28 mouse cellular contexts compared by ENCODE assay signal in the genomic region with DNA sequence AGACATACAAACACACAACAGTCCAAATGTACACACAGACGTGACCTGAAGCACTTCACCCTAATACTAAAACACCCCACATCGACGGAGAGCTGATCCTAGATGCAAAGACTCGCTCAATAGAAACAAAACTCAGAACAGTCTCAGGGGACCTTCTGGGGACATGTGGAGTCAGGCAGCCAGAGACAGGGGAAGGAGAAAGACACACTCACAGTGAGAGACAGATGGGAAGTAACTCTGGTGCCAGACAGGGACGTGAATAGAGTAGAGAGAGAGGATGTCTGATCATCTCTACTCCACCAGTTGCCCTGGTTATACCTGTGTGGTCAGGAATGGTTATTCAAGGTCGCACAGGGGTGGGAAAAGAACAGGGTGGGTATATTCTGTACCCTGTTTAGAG. TPM values are rescaled to one million over a fixed set of nuclear protein-coding genes. Genes with fewer than 3 reads are reported as not detected.
A peak's percentile ranks its signal among the peaks of the same experiment; 100 is the strongest.
DNase-seq lines count a peak whose midpoint lies in the region; ATAC-seq and TF ChIP-seq lines count a peak whose summit lies in the region.
"Had no signal": no experiment of that assay in that cellular context is flagged by ENCODE, and none has a peak within 500 bp of the region (broad histone marks: within the 10 kb centered on the region; RNA-seq: fewer than 3 reads in every experiment).

No protein-coding gene starts in this region.

- H3K4me2 ChIP-seq in hindbrain, embryonic 12.5 days (replicated peaks): no peak overlapping the region
- no peak overlapping the region for H3K4me2 ChIP-seq in hindbrain, embryonic 16.5 days (ENCODE audit: low read length)
- H3K4me2 ChIP-seq in CH12.LX (ENCODE audit: insufficient read depth, low read depth, poor library complexity, severe bottlenecking): no peak overlapping the region
- H3K4me2 ChIP-seq: embryonic facial prominence, embryonic 12.5 days; forebrain, embryonic 13.5 days; heart, embryonic 11.5 days; heart, embryonic 15.5 days had no signal

- in situ Hi-C loops in CH12.LX (cut with MboI; ENCODE audit: low pct_ligation_motif_present, low pct_unique_long_range_greater_than_20kb, low sequenced_read_pairs): loop anchor here (10.0 to 25.0 kb wide), 2 partner anchors 153 to 446 kb away; a partner anchor contains a TSS

- H3K4me1 ChIP-seq in hindbrain, embryonic 12.5 days: 0 out of 2 replicates have a peak, but pooled peaks cover 9% of the 10 kb centered on the region
- H3K4me1 ChIP-seq in hindbrain, embryonic 16.5 days (ENCODE audit: control insufficient read depth, insufficient read depth, low read depth, low read length): no peaks in the 10 kb centered on the region
- H3K4me1 ChIP-seq in CH12.LX (ENCODE audit: control insufficient read depth in 1 of 2, insufficient read depth in 2 of 2): peaks cover 8 to 30% of the 10 kb centered on the region in 2 experiments
- H3K4me1 ChIP-seq: embryonic facial prominence, embryonic 12.5 days; forebrain, embryonic 13.5 days; heart, embryonic 15.5 days had no signal

- H3K27ac ChIP-seq in hindbrain, embryonic 12.5 days: peak overlapping the region; percentile 31
- no peak overlapping the region for H3K27ac ChIP-seq in hindbrain, embryonic 16.5 days (ENCODE audit: low read depth, low read length)
- H3K27ac ChIP-seq in CH12.LX (ENCODE audit: insufficient read depth, low read depth): no peak overlapping the region
- H3K27ac ChIP-seq: embryonic facial prominence, embryonic 12.5 days; forebrain, embryonic 13.5 days; heart, adult 2 months; heart, embryonic 15.5 days had no signal

- H3K4me3 ChIP-seq in hindbrain, embryonic 12.5 days: no peak overlapping the region
- no peak overlapping the region for H3K4me3 ChIP-seq in hindbrain, embryonic 16.5 days (ENCODE audit: low read length)
- H3K4me3 ChIP-seq in CH12.LX (replicated peaks in 1 of 3; ENCODE audit: low read depth in 2 of 3, low read length in 2 of 3, poor library complexity in 1 of 3): peak overlapping the region in 1 of 3 experiments; percentile 29
- H3K4me3 ChIP-seq: embryonic facial prominence, embryonic 12.5 days; forebrain, embryonic 13.5 days; heart, adult 2 months; heart, embryonic 15.5 days had no signal

- TF ChIP-seq EP300 in CH12.LX (IDR thresholded peaks at IDR 0.05; ENCODE audit: low read length): no peak

- no peak for TF ChIP-seq POLR2A in CH12.LX (IDR thresholded peaks at IDR 0.05; ENCODE audit: low read depth, low read length)
- TF ChIP-seq POLR2A in brain, embryonic 14.5 days (IDR thresholded peaks at IDR 0.05; ENCODE audit: borderline replicate concordance, extremely low read depth, insufficient read depth, insufficient read length, poor library complexity, severe bottlenecking): no peak

- TF ChIP-seq CTCF in CH12.LX (conservative IDR thresholded peaks at IDR 0.05 in 1 of 2, IDR thresholded peaks at IDR 0.05 in 1 of 2; ENCODE audit: low read depth in 2 of 2, low read length in 2 of 2): no peak
- no peak for TF ChIP-seq CTCF in brain, embryonic 14.5 days (IDR thresholded peaks at IDR 0.05; ENCODE audit: borderline replicate concordance, extremely low read depth, insufficient read depth, insufficient read length)

- peaks cover 12% of the 10 kb centered on the region for H3K27me3 ChIP-seq in hindbrain, embryonic 12.5 days
- H3K27me3 ChIP-seq in hindbrain, embryonic 16.5 days (replicated peaks; ENCODE audit: control insufficient read depth, insufficient read depth, low read length): no peaks in the 10 kb centered on the region
- no peaks in the 10 kb centered on the region for H3K27me3 ChIP-seq in CH12.LX (replicated peaks)
- no peaks in the 10 kb centered on the region for H3K27me3 ChIP-seq in splenic B cell, adult 2 months (ENCODE audit: control insufficient read depth, insufficient read depth, low read length, poor library complexity, severe bottlenecking)

- no peaks in the 10 kb centered on the region for H3K9me3 ChIP-seq in hindbrain, embryonic 12.5 days (replicated peaks)
- H3K9me3 ChIP-seq in hindbrain, embryonic 16.5 days (ENCODE audit: control insufficient read depth, low read length): no peaks in the 10 kb centered on the region
- H3K9me3 ChIP-seq in CH12.LX (replicated peaks; ENCODE audit: low read length): peaks cover 6% of the 10 kb centered on the region
- H3K9me3 ChIP-seq: embryonic facial prominence, embryonic 12.5 days; forebrain, embryonic 13.5 days; heart, embryonic 15.5 days had no signal

- H3K36me3 ChIP-seq in hindbrain, embryonic 12.5 days: no peaks in the 10 kb centered on the region
- H3K36me3 ChIP-seq in hindbrain, embryonic 16.5 days (ENCODE audit: control insufficient read depth, insufficient read depth, low read length): no peaks in the 10 kb centered on the region
- no peaks in the 10 kb centered on the region for H3K36me3 ChIP-seq in CH12.LX (replicated peaks in 1 of 2; ENCODE audit: control insufficient read depth in 1 of 2, insufficient read depth in 1 of 2, low read length in 1 of 2)
- no peaks in the 10 kb centered on the region for H3K36me3 ChIP-seq in splenic B cell, adult 2 months (ENCODE audit: control insufficient read depth, insufficient read depth, low read length, poor library complexity, severe bottlenecking)
- H3K36me3 ChIP-seq: embryonic facial prominence, embryonic 12.5 days; heart, embryonic 15.5 days had no signal

- 71% methylated on average over 6 of the region's 6 CpGs for WGBS in hindbrain, embryonic 12.5 days
- WGBS in hindbrain, embryonic 16.5 days: 68% methylated on average over 6 of the region's 6 CpGs

- dilution Hi-C loops in CH12.LX (cut with MboI; ENCODE audit: extremely low pct_ligation_motif_present, extremely low pct_unique_long_range_greater_than_20kb, low sequenced_read_pairs): no loop called here

- no peak for TF ChIP-seq RAD21 in CH12.LX (IDR thresholded peaks at IDR 0.05; ENCODE audit: low read depth, low read length)

- no peaks in the 10 kb centered on the region for H3K79me2 ChIP-seq in CH12.LX (replicated peaks; ENCODE audit: control insufficient read depth, extremely low read depth, insufficient read depth, poor library complexity, severe bottlenecking)

- peak; percentile 73 for DNase-seq in CH12.LX (ENCODE audit: extremely low read depth)
- DNase-seq in brain, embryonic 14.5 days (ENCODE audit: low read depth): peak; percentile 54
- DNase-seq in splenic B cell, adult 2 months (ENCODE audit: low read depth, low spot score): peak; percentile 34
- DNase-seq in gastrocnemius, postnatal 4 days (ENCODE audit: low spot score in 2 of 2): no peak
- DNase-seq: adrenal gland, postnatal 14 days; cerebellum, adult 11 months; cerebellum, adult 8-10 months; cerebellum, postnatal 14 days; embryo, embryonic 11 days; gastrocnemius, postnatal 10 days; heart, adult 2 months; heart, postnatal 14 days; kidney, adult 11 months; kidney, adult 9 months had no signal

- H3K9ac ChIP-seq in hindbrain, embryonic 12.5 days: no peak overlapping the region
- H3K9ac ChIP-seq in hindbrain, embryonic 16.5 days (ENCODE audit: low read depth, low read length): no peak overlapping the region
- no peak overlapping the region for H3K9ac ChIP-seq in CH12.LX (ENCODE audit: insufficient read depth, low read depth)
- H3K9ac ChIP-seq: embryonic facial prominence, embryonic 12.5 days; forebrain, embryonic 13.5 days; heart, embryonic 15.5 days had no signal

- no peak for ATAC-seq in hindbrain, embryonic 12.5 days (ENCODE audit: low FRiP score)
- no peak for ATAC-seq in hindbrain, embryonic 16.5 days
- ATAC-seq in cerebellum, adult (ENCODE audit: insufficient number of reproducible peaks, low FRiP score, low TSS enrichment): no peak
- ATAC-seq: CD4-positive, CD25-positive, alpha-beta regulatory T cell, adult 4 months; forebrain, embryonic 13.5 days had no signal

TF ChIP-seq in CH12.LX, 34 proteins besides CTCF, POLR2A, EP300 and RAD21 (continues in another document):
- TF ChIP-seq MXI1 (IDR thresholded peaks at IDR 0.05; ENCODE audit: low read depth, low read length) (no peak), SMC3 (IDR thresholded peaks at IDR 0.05; ENCODE audit: low read depth, low read length) (no peak), ZNF384 (IDR thresholded peaks at IDR 0.05; ENCODE audit: low read depth, low read length) (no peak), NELFE (IDR thresholded peaks at IDR 0.05; ENCODE audit: low read depth, low read length) (no peak), USF1 (IDR thresholded peaks at IDR 0.05; ENCODE audit: low read depth, low read length) (no peak), MAFK (IDR thresholded peaks at IDR 0.05; ENCODE audit: insufficient replicate concordance, low read length) (no peak)

RNA-seq across cellular contexts. Expression of a gene that starts 29.0 kb away (rescaled TPM):
- 42.0 TPM in 2 replicates for polyA plus RNA-seq in hindbrain, embryonic 12.5 days (2016; fragmentation: Nextera tagmentation; extraction: Ambion mirVana)
- polyA plus RNA-seq in hindbrain, embryonic 16.5 days (2015; fragmentation: Nextera tagmentation; extraction: Ambion mirVana): 21.9 and 25.1 TPM in 2 replicates
- 12.9 and 13.5 TPM in 2 replicates for total RNA-seq in CH12.LX (2012; rRNA removed)
- total RNA-seq in CH12.LX (2014; rRNA removed): 7.2 and 8.3 TPM in 2 replicates
- 26.8 and 29.2 TPM in 2 replicates for polyA plus RNA-seq in CH12.LX (2012; ENCODE audit: insufficient read length, low read depth)
- 29.5 TPM in 2 replicates for polyA plus RNA-seq in brain, embryonic 14.5 days (2012; rRNA removed)
- total RNA-seq in gastrocnemius, postnatal 4 days (2021): 100 to 1,000 TPM; 110 to 121 TPM

RNA-seq across cellular contexts. Expression of a gene that starts 36.4 kb away (rescaled TPM):
- 400 and 440 TPM in 2 replicates for polyA plus RNA-seq in hindbrain, embryonic 12.5 days (2016; fragmentation: Nextera tagmentation; extraction: Ambion mirVana)
- polyA plus RNA-seq in hindbrain, embryonic 16.5 days (2015; fragmentation: Nextera tagmentation; extraction: Ambion mirVana): 705 and 838 TPM in 2 replicates
- total RNA-seq in CH12.LX (2012; rRNA removed) (341 and 383 TPM in 2 replicates), CH12.LX (2014; rRNA removed) (278 and 354 TPM in 2 replicates)
- polyA plus RNA-seq in CH12.LX (2012; ENCODE audit: insufficient read length, low read depth): 311 and 321 TPM in 2 replicates
- 434 and 563 TPM in 2 replicates for polyA plus RNA-seq in brain, embryonic 14.5 days (2012; rRNA removed)
- 100 to 1,000 TPM; 534 to 566 TPM for total RNA-seq in gastrocnemius, postnatal 4 days (2021)

RNA-seq across cellular contexts. Expression of a gene that starts 39.0 kb away (rescaled TPM):
- not detected in 2 replicates for polyA plus RNA-seq in hindbrain, embryonic 12.5 days (2016; fragmentation: Nextera tagmentation; extraction: Ambion mirVana)
- polyA plus RNA-seq in hindbrain, embryonic 16.5 days (2015; fragmentation: Nextera tagmentation; extraction: Ambion mirVana): not detected in 2 replicates
- 1.7 TPM in 1 of 2 replicates, not detected in the other for total RNA-seq in CH12.LX (2012; rRNA removed)
- total RNA-seq in CH12.LX (2014; rRNA removed): not detected in 2 replicates
- not detected in 2 replicates for polyA plus RNA-seq in CH12.LX (2012; ENCODE audit: insufficient read length, low read depth)
- polyA plus RNA-seq in brain, embryonic 14.5 days (2012; rRNA removed): not detected in 2 replicates
- total RNA-seq in gastrocnemius, postnatal 4 days (2021): not detected
- total RNA-seq: adrenal gland, postnatal 14 days; common myeloid progenitor, adult 5-6 weeks; gastrocnemius, postnatal 10 days; heart, adult 2 months; heart, postnatal 14 days; hematopoietic stem cell, adult 5-6 weeks; MEL had no signal
- polyA plus RNA-seq: CD4-positive, CD25-positive, alpha-beta regulatory T cell, adult 4 months; embryonic facial prominence, embryonic 12.5 days; forebrain, embryonic 13.5 days; frontal cortex, adult 2 months; gonadal fat pad, adult 2 months; heart, adult 2 months; heart, embryonic 11.5 days; heart, embryonic 15.5 days; intestine, embryonic 14.5 days had no signal

RNA-seq across cellular contexts. Expression of a gene that starts 46.0 kb away (rescaled TPM):
- 0.70 and 0.71 TPM in 2 replicates for polyA plus RNA-seq in hindbrain, embryonic 12.5 days (2016; fragmentation: Nextera tagmentation; extraction: Ambion mirVana)
- 0.18 and 0.47 TPM in 2 replicates for polyA plus RNA-seq in hindbrain, embryonic 16.5 days (2015; fragmentation: Nextera tagmentation; extraction: Ambion mirVana)
- total RNA-seq in CH12.LX (2012; rRNA removed) (0.17 TPM in 2 replicates), CH12.LX (2014; rRNA removed) (0.19 and 0.34 TPM in 2 replicates)
- polyA plus RNA-seq in CH12.LX (2012; ENCODE audit: insufficient read length, low read depth): 0.64 and 1.1 TPM in 2 replicates
- 0.42 and 0.72 TPM in 2 replicates for polyA plus RNA-seq in brain, embryonic 14.5 days (2012; rRNA removed)
- 1 to 10 TPM; 3.1 to 3.3 TPM for total RNA-seq in gastrocnemius, postnatal 4 days (2021)

Comparison
In these comparisons a context has a peak if more than half of its experiments do, and no peak if none do; other contexts are left out.
1. DNase-seq: peak in CH12.LX (single experiment), brain, embryonic 14.5 days (single experiment) and splenic B cell, adult 2 months (single experiment); none in gastrocnemius, postnatal 4 days (0 of 2).